Mouse (Mus musculus) heart, adult 2 months (tissue): ENCODE data around the gene Slc35e3. TPM values are rescaled to one million over a fixed set of nuclear protein-coding genes. Genes with fewer than 3 reads are reported as not detected.
"Not testable (repeated sequence)": the region's sequence is repeated elsewhere in the genome, so short reads cannot be mapped to it uniquely, and the experiment has no call there.

ENCODE experiments used
- DNase-seq, 2 experiments: peaks; one replicate each; pipeline ENCODE4 v3.0.0; 2021
- H3K27ac ChIP-seq: fragments of 200-600 bp; 2 replicates; pipeline ENCODE4 v1.8.1; 2022
- H3K27me3 ChIP-seq: fragments of 200-500 bp; 2 replicates; pipeline ENCODE4 v1.6.1; 2012; ENCODE audit warnings: mild to moderate bottlenecking, low read length, inconsistent platforms, mixed read lengths; ENCODE audit not compliant: control insufficient read depth, insufficient read depth
- H3K36me3 ChIP-seq: fragments of 200-500 bp; 2 replicates; pipeline ENCODE4 v1.6.1; 2012; ENCODE audit warnings: low read length, inconsistent platforms; ENCODE audit not compliant: control insufficient read depth, insufficient read depth
- H3K4me1 ChIP-seq: fragments of 200-500 bp; 2 replicates; pipeline ENCODE4 v1.6.1; 2011; ENCODE audit warnings: low read length; ENCODE audit not compliant: control insufficient read depth, insufficient read depth
- H3K4me3 ChIP-seq: fragments of 200-600 bp; 2 replicates; pipeline ENCODE4 v1.8.1; 2022
- H3K79me2 ChIP-seq: fragments of 200-500 bp; replicated peaks from 2 replicates; pipeline ENCODE4 v1.6.1; 2012; ENCODE audit warnings: mild to moderate bottlenecking, inconsistent platforms, low read length, moderate library complexity, mixed read lengths; ENCODE audit not compliant: control insufficient read depth, insufficient read depth
- H3K9ac ChIP-seq: fragments of 200-500 bp; 2 replicates; pipeline ENCODE4 v1.6.1; 2012; ENCODE audit warnings: low read depth, mild to moderate bottlenecking, control low read depth, inconsistent platforms, low read length, mixed read lengths
- CTCF ChIP-seq: fragments of 200-600 bp; IDR thresholded peaks from 2 replicates; pipeline ENCODE4 v1.8.1; 2022; ENCODE audit warnings: antibody characterized with exemption, mild to moderate bottlenecking, moderate library complexity
- EP300 ChIP-seq: fragments of 200-500 bp; IDR thresholded peaks from 2 replicates; pipeline ENCODE4 v1.6.1; 2011; ENCODE audit warnings: low read depth, low read length, control low read depth; ENCODE audit not compliant: insufficient read depth
- POLR2A ChIP-seq: fragments of 200-500 bp; IDR thresholded peaks from 2 replicates; pipeline ENCODE4 v1.6.1; 2011; ENCODE audit warnings: mild to moderate bottlenecking, low read depth, low read length, control low read depth; ENCODE audit not compliant: insufficient read depth
- WGBS: fragments of 180-500 bp; shearing (Covaris S2); methylation state at CpG from one replicate; pipeline ENCODE4 v1.1.7; 2018; 5-methylcytosine and 5-hydroxymethylcytosine counted together
- intact Hi-C: fragments of 180-260 bp; cut with DNase I; formaldehyde crosslinking; loops from one replicate; pipeline ENCODE4 v1.15.1; 2025
- polyA plus RNA-seq: library from polyadenylated mRNA; depleted of rRNA; stranded (reverse); fragments of >200 nt; gene quantifications from 2 replicates; pipeline ENCODE4 v1.2.3, GENCODE M21; 2012
- total RNA-seq, 2 experiments: library from RNA; stranded (reverse); gene quantifications; 2 replicates each; pipeline ENCODE4 v1.2.3; 2021

Slc35e3 gene
- total and polyA plus RNA-seq, 3 experiments, result 5.7 to 8.0 (median 7.4) TPM

GRCm38 (mm10) chr10:117707114-117707838, 38.9 kb downstream of the Slc35e3 start:
- no peak for DNase-seq
- Histone ChIP-seq H3K4me3 (no peak overlapping the region), H3K4me1 (peaks cover 8% of the 10 kb centered on the region), H3K79me2 (peaks cover 4% of the 10 kb centered on the region; the same call in 1 of the 2 replicates), H3K36me3 (peaks cover 30% of the 10 kb centered on the region), H3K9ac (no peak overlapping the region), H3K27ac (peak overlapping the region; percentile 3; the same call in 1 of the 2 replicates), H3K27me3 (no peaks in the 10 kb centered on the region)
- intact Hi-C loops, result no loop called here
- TF ChIP-seq EP300, result no peak
- TF ChIP-seq CTCF, result no peak
- TF ChIP-seq POLR2A, result no peak
- 72% methylated on average over 2 of the region's 2 CpGs for WGBS

GRCm38 (mm10) chr10:117706440-117706839, 39.7 kb downstream of the Slc35e3 start:
- intact Hi-C loops, result no loop called here
- WGBS, result 63% methylated on average over 6 of the region's 6 CpGs
- peaks cover 30% of the 10 kb centered on the region for H3K36me3 ChIP-seq
- peaks cover 6% of the 10 kb centered on the region; the same call in 1 of the 2 replicates for H3K79me2 ChIP-seq
- no peak overlapping the region for H3K9ac ChIP-seq
- no peak for TF ChIP-seq EP300
- no peak for TF ChIP-seq POLR2A
- TF ChIP-seq CTCF, result no peak
- H3K27ac ChIP-seq, result 0 out of 2 replicates have a peak overlapping the region, but pooled peaks have one; percentile 5
- no peak overlapping the region for H3K4me3 ChIP-seq
- DNase-seq, result no peak
- no peaks in the 10 kb centered on the region for H3K27me3 ChIP-seq
- H3K4me1 ChIP-seq, result peaks cover 8% of the 10 kb centered on the region

- intact Hi-C loops, result no loop called here
- peaks cover 30% of the 10 kb centered on the region for H3K36me3 ChIP-seq
- TF ChIP-seq POLR2A, result no peak
- no peak for TF ChIP-seq EP300
- no peak for TF ChIP-seq CTCF
These were observed 40.4 kb downstream of the Slc35e3 start for GRCm38 (mm10) chr10:117705806-117706205.

GRCm38 (mm10) chr10:117704964-117705335, 41.2 kb downstream of the Slc35e3 start:
- no peak overlapping the region for H3K27ac ChIP-seq
- peaks cover 35% of the 10 kb centered on the region for H3K36me3 ChIP-seq
- 96% methylated on average over 6 of the region's 6 CpGs for WGBS
- no peak for DNase-seq
- no peaks in the 10 kb centered on the region for H3K27me3 ChIP-seq
- H3K9ac ChIP-seq, result no peak overlapping the region
- TF ChIP-seq EP300, result no peak
- TF ChIP-seq POLR2A, result no peak
- TF ChIP-seq CTCF, result no peak
- intact Hi-C loops, result no loop called here
- H3K4me1 ChIP-seq, result peaks cover 8% of the 10 kb centered on the region
- H3K79me2 ChIP-seq, result peaks cover 6% of the 10 kb centered on the region; the same call in 1 of the 2 replicates
- no peak overlapping the region for H3K4me3 ChIP-seq

More at GRCm38 (mm10) chr10:117705806-117706205, 40.4 kb downstream of the Slc35e3 start:
- H3K4me3 ChIP-seq, result no peak overlapping the region
- no peak overlapping the region for H3K27ac ChIP-seq
- no peak overlapping the region for H3K9ac ChIP-seq
- H3K4me1 ChIP-seq, result peaks cover 8% of the 10 kb centered on the region
- no peaks in the 10 kb centered on the region for H3K27me3 ChIP-seq
- no peak for DNase-seq
- peaks cover 6% of the 10 kb centered on the region; the same call in 1 of the 2 replicates for H3K79me2 ChIP-seq

GRCm38 (mm10) chr10:117704314-117704963, 41.7 kb downstream of the Slc35e3 start:
- H3K4me3 ChIP-seq, H3K27me3 ChIP-seq, H3K79me2 ChIP-seq, DNase-seq, H3K27ac ChIP-seq, intact Hi-C loops, H3K4me1 ChIP-seq, H3K9ac ChIP-seq: not testable (repeated sequence)
- WGBS, result 97% methylated on average over 6 of the region's 6 CpGs
- peaks cover 39% of the 10 kb centered on the region for H3K36me3 ChIP-seq

GRCm38 (mm10) chr10:117703506-117703905, 42.7 kb downstream of the Slc35e3 start:
- Histone ChIP-seq H3K4me3 (no peak overlapping the region), H3K27me3 (no peaks in the 10 kb centered on the region), H3K9ac (no peak overlapping the region), H3K36me3 (peaks cover 37% of the 10 kb centered on the region), H3K27ac (no peak overlapping the region), H3K4me1 (peaks cover 6% of the 10 kb centered on the region), H3K79me2 (peaks cover 3% of the 10 kb centered on the region; the same call in 1 of the 2 replicates)
- WGBS, result 74% methylated on average over 3 of the region's 3 CpGs
- TF ChIP-seq POLR2A (no peak), EP300 (no peak), CTCF (no peak)
- intact Hi-C loops, result no loop called here
- no peak for DNase-seq
